Mouse (Mus musculus) heart, adult 2 months (tissue): ENCODE data around the gene Kifc3.

Experiments used
- CTCF ChIP-seq: fragments of 200-600 bp; IDR thresholded peaks from 2 replicates; pipeline ENCODE4 v1.8.1; 2022; ENCODE audit warnings: antibody characterized with exemption, mild to moderate bottlenecking, moderate library complexity
- EP300 ChIP-seq: fragments of 200-500 bp; IDR thresholded peaks from 2 replicates; pipeline ENCODE4 v1.6.1; 2011; ENCODE audit warnings: low read depth, low read length, control low read depth; ENCODE audit not compliant: insufficient read depth
- POLR2A ChIP-seq: fragments of 200-500 bp; IDR thresholded peaks from 2 replicates; pipeline ENCODE4 v1.6.1; 2011; ENCODE audit warnings: mild to moderate bottlenecking, low read depth, low read length, control low read depth; ENCODE audit not compliant: insufficient read depth

GRCm38 (mm10) chr8:95243853-95244252 lies 41.2 kb upstream of the Kifc3 start:
- TF ChIP-seq POLR2A = no peak
- TF ChIP-seq CTCF = no peak
- no peak for TF ChIP-seq EP300
